25 mouse cellular contexts compared by ENCODE assay signal in genomic region chr5:92389977-92390376, GRCm38 (mm10). TPM values are rescaled to one million over a fixed set of nuclear protein-coding genes. Genes with fewer than 3 reads are reported as not detected.
"Had no signal": no experiment of that assay in that cellular context is flagged by ENCODE, and none has a peak within 500 bp of the region (broad histone marks: within the 10 kb centered on the region; RNA-seq: fewer than 3 reads in every experiment).

No protein-coding gene starts in this region.

- H3K36me3 ChIP-seq: limb, embryonic 10.5 days; limb, embryonic 13.5 days; liver, embryonic 12.5 days; liver, embryonic 15.5 days; lung, embryonic 15.5 days; neural tube, embryonic 13.5 days; stomach, embryonic 15.5 days had no signal

- H3K4me1 ChIP-seq: stomach, embryonic 15.5 days had no signal

- H3K9me3 ChIP-seq: limb, embryonic 10.5 days; limb, embryonic 13.5 days; liver, embryonic 12.5 days; liver, embryonic 15.5 days; lung, embryonic 15.5 days; neural tube, embryonic 13.5 days; stomach, embryonic 15.5 days had no signal

- H3K4me3 ChIP-seq: layer of hippocampus, adult 2 months; limb, embryonic 10.5 days; limb, embryonic 13.5 days; liver, embryonic 12.5 days; liver, embryonic 15.5 days; lung, embryonic 15.5 days; neural tube, embryonic 13.5 days; stomach, embryonic 15.5 days had no signal

- H3K9ac ChIP-seq: limb, embryonic 13.5 days; liver, embryonic 12.5 days; liver, embryonic 15.5 days; lung, embryonic 15.5 days; neural tube, embryonic 13.5 days; stomach, embryonic 15.5 days had no signal

- H3K27ac ChIP-seq: kidney, postnatal 0 days; layer of hippocampus, adult 2 months; limb, embryonic 10.5 days; limb, embryonic 13.5 days; liver, embryonic 12.5 days; liver, embryonic 15.5 days; lung, embryonic 15.5 days; neural tube, embryonic 13.5 days; stomach, embryonic 15.5 days had no signal

- DNase-seq: kidney, postnatal 25 days; liver; lung, adult 18-20 months; lung, postnatal 14 days; lung, postnatal 4 days; midbrain, embryonic 14.5 days; retina, postnatal 1 day; right cerebral cortex, postnatal 25 days; spleen, adult 18-20 months; thymus, postnatal 25 days had no signal

- H3K4me2 ChIP-seq: limb, embryonic 13.5 days; liver, embryonic 12.5 days; liver, embryonic 15.5 days; lung, embryonic 15.5 days; midbrain, embryonic 11.5 days; neural tube, embryonic 13.5 days; stomach, embryonic 15.5 days had no signal

- ATAC-seq: liver, embryonic 12.5 days had no signal

RNA-seq across cellular contexts. Expression of gene Cxcl10, which starts 41.3 kb away (rescaled TPM):
- total RNA-seq: layer of hippocampus, adult 2 months; layer of hippocampus, postnatal 25 days; left cerebral cortex, postnatal 25 days; midbrain, postnatal 0 days had no signal

RNA-seq across cellular contexts. Expression of gene Art3, which starts 58.4 kb away (rescaled TPM):
- total RNA-seq: megakaryocyte-erythroid progenitor cell, adult 5-6 weeks; neutrophil, adult 5-6 weeks had no signal
